Mouse (Mus musculus) right cerebral cortex, adult 2 months (tissue): ENCODE results near the gene Smco3.
"Not testable (repeated sequence)": the region's sequence is repeated elsewhere in the genome, so short reads cannot be mapped to it uniquely, and the experiment has no call there.

Experiments
- DNase-seq, 2 experiments: peaks; one replicate each; pipeline ENCODE4 v3.0.0; 2021 to 2022; ENCODE audit warnings: low spot score in 2 of 2

Gene Smco3

GRCm38 (mm10) chr6:136835352-136835751, at the start of gene Smco3:
TSS of gene Smco3 (minus strand) at chr6:136835452.
- no peak for DNase-seq

GRCm38 (mm10) chr6:136884766-136885165, 49.5 kb upstream of the Smco3 start:
- not testable (repeated sequence) for DNase-seq

GRCm38 (mm10) chr6:136883961-136884360, 48.7 kb upstream of the Smco3 start:
- DNase-seq = no peak

GRCm38 (mm10) chr6:136883431-136883915, 48.2 kb upstream of the Smco3 start:
- no peak for DNase-seq

GRCm38 (mm10) chr6:136881678-136882077, 46.4 kb upstream of the Smco3 start:
- no peak for DNase-seq

- peak; percentile 41 to 59 for DNase-seq
These were observed 40.4 kb upstream of the Smco3 start, which contains the start of gene Mgp for GRCm38 (mm10) chr6:136875670-136876069. TSS of gene Mgp (minus strand) at chr6:136875823.

- peak; percentile 31 to 33 for DNase-seq
These were observed 39.3 kb upstream of the Smco3 start for GRCm38 (mm10) chr6:136874599-136874998.

GRCm38 (mm10) chr6:136868921-136869320, 33.7 kb upstream of the Smco3 start:
- DNase-seq = no peak

GRCm38 (mm10) chr6:136866150-136866549, 30.9 kb upstream of the Smco3 start:
- no peak for DNase-seq

GRCm38 (mm10) chr6:136865360-136865759, 30.1 kb upstream of the Smco3 start:
- no peak for DNase-seq

- DNase-seq = peak in 1 of 2 experiments; percentile 40
These were observed 25.8 kb upstream of the Smco3 start for GRCm38 (mm10) chr6:136861020-136861419.

- no peak for DNase-seq
These were observed 23.2 kb upstream of the Smco3 start for GRCm38 (mm10) chr6:136858420-136858819.

GRCm38 (mm10) chr6:136857873-136858260, 22.6 kb upstream of the Smco3 start:
- no peak for DNase-seq

- no peak for DNase-seq
These were observed 22.1 kb upstream of the Smco3 start, which contains the start of gene Art4 for GRCm38 (mm10) chr6:136857186-136857872. TSS of gene Art4 (minus strand) at chr6:136857733.

GRCm38 (mm10) chr6:136856071-136856636, 20.9 kb upstream of the Smco3 start:
- DNase-seq = no peak

- no peak for DNase-seq
These were observed 19.9 kb upstream of the Smco3 start for GRCm38 (mm10) chr6:136855183-136855582.

GRCm38 (mm10) chr6:136854361-136854781, 19.1 kb upstream of the Smco3 start:
- no peak for DNase-seq

- no peak for DNase-seq
These were observed 17.5 kb upstream of the Smco3 start for GRCm38 (mm10) chr6:136852762-136853161.

GRCm38 (mm10) chr6:136852348-136852747, 17.1 kb upstream of the Smco3 start:
- no peak for DNase-seq

GRCm38 (mm10) chr6:136850267-136850666, 15.0 kb upstream of the Smco3 start:
- no peak for DNase-seq

- no peak for DNase-seq
These were observed 13.7 kb upstream of the Smco3 start for GRCm38 (mm10) chr6:136848971-136849370.

- no peak for DNase-seq
These were observed 13.1 kb upstream of the Smco3 start for GRCm38 (mm10) chr6:136848399-136848798.

- peak; percentile 27 to 40 for DNase-seq
These were observed 12.5 kb upstream of the Smco3 start for GRCm38 (mm10) chr6:136847790-136848189.
